Mouse (Mus musculus): ENCODE results near the gene Gm49510. TPM values are rescaled to one million over a fixed set of nuclear protein-coding genes. Genes with fewer than 3 reads are reported as not detected.

Gm49510 gene
- total and polyA plus RNA-seq, 3 experiments, result 0.12 to 0.25 TPM; not detected in 1

DNA sequence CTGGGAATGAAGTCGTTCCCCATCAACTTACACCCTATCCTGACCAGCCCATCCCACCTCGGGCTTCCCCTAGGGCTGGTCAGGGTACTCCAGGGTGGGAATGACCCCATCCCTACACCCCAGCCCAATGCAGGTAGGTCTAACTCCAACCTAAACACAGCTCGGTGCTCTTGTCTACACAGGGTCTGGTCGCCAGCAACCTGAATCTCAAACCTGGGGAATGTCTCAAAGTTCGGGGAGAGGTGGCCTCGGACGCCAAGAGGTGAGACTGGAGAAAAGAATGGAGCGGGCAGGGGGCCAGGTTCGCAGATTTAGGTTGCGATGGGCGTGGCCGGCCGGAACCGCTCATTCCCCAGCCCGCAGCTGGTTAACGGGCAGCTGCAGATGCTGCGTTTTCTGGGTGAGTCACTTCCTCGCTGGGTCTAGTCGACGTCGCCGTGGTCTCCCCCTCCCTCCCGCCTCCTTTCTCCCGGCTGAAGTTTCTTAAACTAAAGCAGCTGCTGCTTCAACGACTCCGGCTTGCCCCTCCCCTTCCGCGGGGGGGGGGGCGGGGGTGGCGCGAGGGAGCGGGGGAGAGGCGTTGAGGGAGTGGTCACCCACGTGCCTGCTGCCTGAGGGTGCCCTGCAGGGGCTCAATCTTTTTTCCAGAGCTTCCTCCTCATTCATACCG lies 28.5 kb downstream of the Gm49510 start (continued):
- TF ChIP-seq NELFE (IDR thresholded peaks at IDR 0.05; ENCODE audit: low read depth, low read length) (peak; percentile 32; the same call in 1 of the 2 replicates), POLR2AphosphoS2 (IDR thresholded peaks at IDR 0.05; ENCODE audit: low read depth, low read length) (0 out of 2 replicates have a peak, but pooled peaks have one; percentile 47), ZMIZ1 (IDR thresholded peaks at IDR 0.05; ENCODE audit: low read depth, low read length) (peak; percentile 73), RAD21 (IDR thresholded peaks at IDR 0.05; ENCODE audit: low read depth, low read length) (no peak), ZNF384 (IDR thresholded peaks at IDR 0.05; ENCODE audit: low read depth, low read length) (peak; percentile 25; the same call in 1 of the 2 replicates), EP300 (IDR thresholded peaks at IDR 0.05; ENCODE audit: low read length) (peak; percentile 59; the same call in 1 of the 2 replicates), TBP (conservative IDR thresholded peaks at IDR 0.05; ENCODE audit: low read depth, low read length) (no peak), USF2 (conservative IDR thresholded peaks at IDR 0.05; ENCODE audit: low read depth, low read length) (no peak), GABPA (IDR thresholded peaks at IDR 0.05; ENCODE audit: insufficient replicate concordance, low read depth, low read length) (no peak), USF1 (IDR thresholded peaks at IDR 0.05; ENCODE audit: low read depth, low read length) (no peak), JUND (conservative IDR thresholded peaks at IDR 0.05; ENCODE audit: low read depth, low read length) (no peak; the same call in 1 of the 2 replicates), ZC3H11A (IDR thresholded peaks at IDR 0.05; ENCODE audit: low read depth, low read length) (no peak)

DNA sequence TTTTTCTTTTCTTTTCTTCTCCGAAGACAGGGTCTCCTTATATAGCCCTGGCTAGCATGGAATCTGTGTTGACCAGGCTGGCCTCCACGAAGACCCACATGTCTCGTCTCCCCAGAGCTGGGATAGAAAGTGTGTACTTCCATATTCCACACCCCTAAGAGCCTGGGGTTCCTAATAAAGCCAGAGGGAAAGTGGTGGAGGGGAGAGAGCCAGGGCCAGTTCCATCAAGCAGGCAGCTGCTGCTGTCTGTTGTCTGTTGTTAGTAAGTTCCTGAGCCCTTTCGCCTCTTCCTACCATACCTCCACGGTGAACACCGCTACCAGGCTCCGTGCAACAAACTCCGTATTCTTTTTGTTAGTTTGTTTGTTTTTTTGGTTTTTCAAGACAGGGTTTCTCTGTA lies 29.1 kb downstream of the Gm49510 start:
- in situ Hi-C loops (cut with MboI; ENCODE audit: low pct_ligation_motif_present, low pct_unique_long_range_greater_than_20kb, low sequenced_read_pairs), result no loop called here
- no peak for DNase-seq (ENCODE audit: extremely low read depth)
- Histone ChIP-seq H3K27me3 (replicated peaks) (no peaks in the 10 kb centered on the region), H3K36me3 (replicated peaks in 1 of 2; ENCODE audit: control insufficient read depth in 1 of 2, insufficient read depth in 1 of 2, low read length in 1 of 2) (peaks cover 12 to 25% of the 10 kb centered on the region in 2 experiments), H3K27ac (ENCODE audit: insufficient read depth, low read depth) (peak overlapping the region; percentile 34; the same call in 1 of the 2 replicates), H3K4me3 (replicated peaks in 1 of 3; ENCODE audit: low read depth in 2 of 3, low read length in 2 of 3, poor library complexity in 1 of 3) (no peak overlapping the region), H3K9ac (ENCODE audit: insufficient read depth, low read depth) (peak overlapping the region; percentile 23; the same call in 1 of the 2 replicates), H3K4me2 (ENCODE audit: insufficient read depth, low read depth, poor library complexity, severe bottlenecking) (peak overlapping the region; percentile 95), H3K79me2 (replicated peaks; ENCODE audit: control insufficient read depth, extremely low read depth, insufficient read depth, poor library complexity, severe bottlenecking) (peaks cover 4% of the 10 kb centered on the region; the same call in 1 of the 2 replicates), H3K4me1 (ENCODE audit: control insufficient read depth in 1 of 2, insufficient read depth in 2 of 2) (peaks cover 18 to 50% of the 10 kb centered on the region in 2 experiments), H3K9me3 (replicated peaks; ENCODE audit: low read length) (no peaks in the 10 kb centered on the region)
- TF ChIP-seq MYC (IDR thresholded peaks at IDR 0.05; ENCODE audit: low read depth, low read length), result no peak
- no peak for TF ChIP-seq ZMIZ1 (IDR thresholded peaks at IDR 0.05; ENCODE audit: low read depth, low read length)
- TF ChIP-seq TCF12 (IDR thresholded peaks at IDR 0.05; ENCODE audit: low read depth, low read length), result no peak
- TF ChIP-seq BHLHE40 (IDR thresholded peaks at IDR 0.05; ENCODE audit: low read depth, low read length), result no peak
- TF ChIP-seq EP300 (IDR thresholded peaks at IDR 0.05; ENCODE audit: low read length), result no peak
- TF ChIP-seq HCFC1 (IDR thresholded peaks at IDR 0.05; ENCODE audit: low read depth, low read length), result no peak
- no peak for TF ChIP-seq PAX5 (IDR thresholded peaks at IDR 0.05; ENCODE audit: low read length)
- no peak for TF ChIP-seq USF2 (conservative IDR thresholded peaks at IDR 0.05; ENCODE audit: low read depth, low read length)
- no peak for TF ChIP-seq MAX (IDR thresholded peaks at IDR 0.05; ENCODE audit: low read length)
- TF ChIP-seq ZC3H11A (IDR thresholded peaks at IDR 0.05; ENCODE audit: low read depth, low read length), result no peak
- no peak for TF ChIP-seq IRF4 (IDR thresholded peaks at IDR 0.05; ENCODE audit: low read depth, low read length)
- no peak for TF ChIP-seq TBP (conservative IDR thresholded peaks at IDR 0.05; ENCODE audit: low read depth, low read length)
- TF ChIP-seq USF1 (IDR thresholded peaks at IDR 0.05; ENCODE audit: low read depth, low read length), result no peak
- no peak for TF ChIP-seq CHD1 (IDR thresholded peaks at IDR 0.05; ENCODE audit: low read depth, low read length)
- TF ChIP-seq CTCF (conservative IDR thresholded peaks at IDR 0.05 in 1 of 2, IDR thresholded peaks at IDR 0.05 in 1 of 2; ENCODE audit: low read depth in 2 of 2, low read length in 2 of 2), result no peak
- dilution Hi-C loops (cut with MboI; ENCODE audit: extremely low pct_ligation_motif_present, extremely low pct_unique_long_range_greater_than_20kb, low sequenced_read_pairs), result no loop called here
